Mouse (Mus musculus) ovary, adult 18-20 months (tissue): ENCODE data around the gene Zpbp2.
A peak's percentile ranks its signal among the peaks of the same experiment; 100 is the strongest.

Experiments used
- DNase-seq: peaks from one replicate; pipeline ENCODE4 v3.0.0; 2022; ENCODE audit warnings: low spot score, mixed read lengths

Gene Zpbp2

DNA sequence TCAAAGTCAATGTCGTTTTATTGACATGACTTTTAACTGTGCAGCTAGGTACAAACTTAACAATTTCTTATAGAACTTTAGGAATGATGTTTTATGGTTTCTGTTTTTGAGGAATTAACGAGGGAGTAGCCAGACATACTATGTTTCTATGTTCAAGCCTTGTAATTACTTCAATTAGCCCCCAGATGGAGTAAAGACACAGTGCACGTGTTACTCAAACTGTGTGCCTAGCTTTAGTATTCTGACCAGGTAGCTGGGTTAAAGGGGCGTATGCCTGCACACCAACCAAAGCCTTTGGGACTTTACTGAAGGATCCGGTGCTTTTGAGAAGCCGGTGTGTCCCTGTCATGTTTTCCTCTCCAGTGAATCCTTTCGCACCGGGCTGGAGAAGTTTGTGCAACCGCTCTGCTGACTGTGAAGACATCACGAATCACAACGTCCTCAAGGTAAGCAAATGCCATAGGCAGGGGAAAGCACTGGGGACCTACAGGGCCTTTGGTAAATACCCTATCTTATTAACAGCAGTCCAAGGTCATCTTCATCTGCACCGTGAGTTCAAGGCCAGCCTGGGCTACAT, 4.3 kb downstream of the Zpbp2 start:
- no peak for DNase-seq

DNA sequence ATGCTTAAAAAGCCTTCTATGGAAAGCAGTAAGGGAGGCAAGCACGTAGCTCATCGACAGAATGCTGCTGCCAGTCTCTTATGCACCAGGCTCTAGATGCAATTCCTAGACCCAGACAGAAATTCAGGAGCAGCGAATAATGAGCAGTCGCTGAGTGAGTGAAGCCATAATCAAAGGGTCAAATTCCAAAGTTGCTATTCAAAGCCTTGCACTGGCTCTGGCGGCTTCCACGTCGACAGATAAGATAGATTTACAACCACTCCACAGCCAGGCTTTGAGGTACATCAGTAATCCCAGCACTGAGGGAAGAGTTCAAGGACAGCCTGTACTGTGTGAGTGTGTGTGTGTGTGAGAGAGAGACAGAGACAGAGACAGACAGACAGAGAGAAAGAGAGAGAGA, 10.0 kb downstream of the Zpbp2 start:
- DNase-seq: no peak

DNA sequence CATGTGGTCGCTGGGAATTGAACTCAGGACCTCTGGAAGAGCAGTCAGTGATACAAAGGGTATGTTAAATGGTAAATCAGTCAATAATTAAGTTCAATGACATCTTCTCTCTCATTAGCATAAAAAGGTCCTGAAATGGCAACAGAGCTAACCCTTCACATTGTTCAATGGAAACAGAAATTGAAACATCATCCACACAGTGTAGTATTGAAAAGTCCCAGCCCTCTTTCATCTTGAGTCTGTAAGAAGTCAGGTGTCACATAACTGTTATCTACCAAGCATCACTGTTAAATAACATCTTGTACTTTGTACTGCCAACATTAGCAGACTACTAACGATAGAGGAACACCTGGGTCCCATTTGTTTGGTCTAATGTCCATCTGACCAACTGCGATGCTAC, 12.1 kb downstream of the Zpbp2 start:
- no peak for DNase-seq

DNA sequence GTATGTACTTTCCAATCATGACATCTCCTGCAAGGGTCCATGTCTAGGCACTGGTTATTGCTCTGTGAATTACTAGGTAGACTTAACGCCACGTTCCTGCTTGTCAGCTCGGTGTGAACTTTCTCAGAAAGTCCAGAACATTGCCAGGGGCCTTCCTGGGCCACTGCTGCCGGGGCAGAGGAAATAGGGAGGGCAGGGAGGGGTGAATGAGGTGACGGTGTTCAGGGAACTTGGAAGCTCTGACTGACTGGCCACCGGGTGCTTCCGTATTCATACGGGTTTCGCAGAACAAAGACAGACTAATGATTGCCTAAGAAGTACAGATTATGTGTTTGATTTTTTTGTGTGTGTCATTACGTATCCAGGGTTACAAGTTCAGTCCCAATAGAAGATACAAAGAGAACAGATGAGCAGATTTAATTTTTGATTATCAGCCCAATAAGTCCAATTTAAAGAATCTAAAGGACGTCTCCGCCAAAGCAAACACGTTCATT, 13.1 kb downstream of the Zpbp2 start:
- DNase-seq: no peak

DNA sequence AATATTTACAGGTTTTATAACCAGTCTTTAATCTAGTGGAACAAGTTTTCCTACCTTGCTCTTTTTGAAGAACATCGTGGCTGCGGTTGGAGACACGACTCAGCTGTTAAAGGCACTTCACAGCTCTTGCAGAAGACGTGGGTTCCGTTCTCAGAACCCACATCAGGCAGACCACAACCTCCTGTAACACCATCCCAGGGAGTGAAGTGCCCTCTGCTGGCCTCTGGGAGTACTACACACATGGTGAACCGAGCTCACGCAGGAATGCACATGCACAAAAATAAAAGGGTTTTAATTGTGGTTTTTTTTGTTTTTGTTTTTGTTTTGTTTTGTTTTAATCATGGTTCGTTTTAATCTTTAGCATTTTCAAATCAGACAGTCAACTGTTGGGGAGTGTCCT, 17.4 kb downstream of the Zpbp2 start:
- no peak for DNase-seq

DNA sequence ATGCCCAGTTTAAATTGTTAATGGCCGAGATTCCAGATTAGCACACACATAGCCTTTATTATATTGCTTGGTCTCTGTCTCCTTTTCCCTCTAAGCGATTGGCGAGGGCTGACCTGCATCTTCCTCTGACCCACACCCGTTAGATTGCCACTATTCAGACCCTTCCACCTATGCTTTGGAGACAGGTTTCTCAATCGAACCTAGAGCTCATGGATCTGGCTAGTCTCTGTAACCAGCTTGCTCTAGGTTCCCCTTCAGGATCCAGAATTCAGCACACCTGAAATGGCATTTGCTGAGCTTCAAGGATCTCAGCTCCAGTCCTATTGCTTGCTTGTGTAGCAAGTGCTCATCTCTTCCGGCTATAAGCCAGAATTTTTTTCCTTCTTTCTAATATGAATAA, 18.6 kb downstream of the Zpbp2 start:
- DNase-seq: no peak

DNA sequence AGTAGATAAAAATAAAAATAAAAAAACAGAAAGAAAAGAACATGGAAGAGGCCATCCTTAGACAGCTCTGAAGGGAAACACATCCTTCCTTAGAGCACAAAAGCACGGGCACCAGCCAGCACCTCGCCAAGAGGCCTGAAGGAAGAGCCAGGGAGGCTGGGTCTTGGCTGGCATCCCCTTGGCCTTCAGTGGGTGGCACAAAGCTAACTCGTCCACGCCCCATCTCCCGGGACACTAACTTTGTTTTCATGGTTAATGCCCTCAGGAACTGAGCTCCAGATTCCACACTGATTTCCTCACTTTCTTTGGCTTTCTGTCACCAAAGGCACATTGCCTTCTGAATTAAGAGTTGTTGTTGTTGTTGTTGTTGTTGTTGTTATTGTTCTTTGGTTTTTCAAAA, 26.9 kb downstream of the Zpbp2 start:
- peak; percentile 33 for DNase-seq

DNA sequence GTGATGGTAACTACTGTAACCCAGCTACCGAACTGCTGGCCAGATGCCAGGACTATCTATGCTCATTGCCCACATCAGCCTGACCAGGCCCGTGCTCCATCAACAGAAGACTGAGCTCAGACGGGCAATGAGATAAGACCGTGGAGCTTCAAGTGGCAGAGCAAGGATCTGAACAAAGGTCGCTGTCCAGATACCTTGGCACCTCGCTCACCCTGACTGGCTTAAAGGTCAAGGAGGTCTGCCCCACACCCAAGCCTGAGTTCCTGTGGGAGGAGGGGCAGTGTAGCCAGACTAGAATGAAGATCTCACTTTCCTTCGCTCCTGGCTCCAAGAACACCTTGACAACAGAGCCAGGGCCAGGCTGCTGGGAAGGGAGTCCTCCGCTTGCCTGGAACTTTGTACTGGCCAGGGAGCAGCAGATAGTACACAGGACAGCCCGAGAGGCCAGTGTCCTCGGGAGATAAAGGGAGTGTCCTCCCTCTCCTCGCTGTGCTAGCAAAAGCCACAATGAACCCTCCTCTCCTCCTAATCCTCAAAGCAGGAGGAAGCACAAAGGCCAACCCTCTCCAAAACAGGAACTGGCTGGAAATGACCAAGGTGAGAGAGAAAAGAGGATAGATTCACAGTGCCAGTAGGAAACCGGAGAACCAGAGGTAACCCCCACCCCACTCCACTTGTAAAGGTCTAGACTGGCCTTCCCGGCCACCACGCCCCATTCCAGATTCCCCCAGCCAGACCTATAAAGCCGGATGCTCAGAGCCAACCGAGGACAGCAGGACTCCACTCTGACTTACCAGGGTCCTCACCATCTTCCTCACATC, 29.6 kb downstream of the Zpbp2 start:
- DNase-seq: peak; percentile 26

DNA sequence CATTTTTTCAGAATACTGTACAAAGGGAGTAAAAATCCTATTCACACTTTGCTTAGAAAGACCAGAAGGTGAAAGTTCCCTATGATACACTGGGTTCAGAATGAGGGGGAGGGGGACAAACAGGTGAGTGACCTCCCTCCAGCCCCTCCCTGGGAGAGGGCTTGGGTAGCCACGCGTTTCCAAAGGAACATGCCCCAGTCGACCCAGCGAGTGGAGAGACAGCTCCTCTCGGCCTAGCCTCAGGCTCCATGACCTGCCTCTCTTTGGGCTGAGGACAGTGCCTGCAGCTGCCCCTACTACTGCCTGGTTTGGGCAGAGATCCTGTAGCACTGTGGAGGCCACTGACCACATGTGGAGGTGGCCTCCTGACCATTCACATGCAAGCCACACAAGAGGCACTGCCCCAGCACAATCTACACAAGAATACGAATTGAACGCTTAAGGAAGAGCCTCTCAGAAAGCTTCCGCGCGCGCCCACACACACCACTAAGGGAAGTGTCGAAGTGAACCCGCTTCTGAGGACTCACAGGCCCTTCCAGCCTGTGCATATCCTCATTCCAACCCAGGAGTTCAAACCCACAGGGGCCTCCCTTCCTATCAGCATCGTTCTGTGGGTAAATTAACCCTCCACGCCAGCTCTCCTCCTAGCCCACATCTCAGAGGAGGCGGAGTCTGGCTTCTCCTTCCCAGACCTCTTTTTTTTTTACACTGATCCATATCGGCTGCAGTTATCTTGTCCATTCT, 30.6 kb downstream of the Zpbp2 start:
- DNase-seq: no peak

DNA sequence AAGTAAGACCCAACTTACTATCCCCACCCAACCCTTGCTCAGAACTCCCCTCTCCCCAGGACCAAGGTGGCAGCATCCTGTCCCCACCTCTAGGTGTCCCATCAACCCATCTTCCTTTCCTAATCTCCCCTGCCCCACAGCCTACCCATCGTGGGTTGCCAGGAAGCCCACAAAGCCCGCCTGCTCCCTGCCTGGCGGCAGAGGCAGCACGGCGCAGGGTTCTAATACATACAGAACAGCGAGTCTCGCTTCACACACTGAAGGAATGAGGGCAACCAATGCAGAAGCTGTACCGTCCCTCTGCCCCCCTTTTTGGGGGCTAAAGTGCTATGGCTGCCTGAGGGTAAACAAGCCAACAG, 31.1 kb downstream of the Zpbp2 start:
- DNase-seq: no peak

DNA sequence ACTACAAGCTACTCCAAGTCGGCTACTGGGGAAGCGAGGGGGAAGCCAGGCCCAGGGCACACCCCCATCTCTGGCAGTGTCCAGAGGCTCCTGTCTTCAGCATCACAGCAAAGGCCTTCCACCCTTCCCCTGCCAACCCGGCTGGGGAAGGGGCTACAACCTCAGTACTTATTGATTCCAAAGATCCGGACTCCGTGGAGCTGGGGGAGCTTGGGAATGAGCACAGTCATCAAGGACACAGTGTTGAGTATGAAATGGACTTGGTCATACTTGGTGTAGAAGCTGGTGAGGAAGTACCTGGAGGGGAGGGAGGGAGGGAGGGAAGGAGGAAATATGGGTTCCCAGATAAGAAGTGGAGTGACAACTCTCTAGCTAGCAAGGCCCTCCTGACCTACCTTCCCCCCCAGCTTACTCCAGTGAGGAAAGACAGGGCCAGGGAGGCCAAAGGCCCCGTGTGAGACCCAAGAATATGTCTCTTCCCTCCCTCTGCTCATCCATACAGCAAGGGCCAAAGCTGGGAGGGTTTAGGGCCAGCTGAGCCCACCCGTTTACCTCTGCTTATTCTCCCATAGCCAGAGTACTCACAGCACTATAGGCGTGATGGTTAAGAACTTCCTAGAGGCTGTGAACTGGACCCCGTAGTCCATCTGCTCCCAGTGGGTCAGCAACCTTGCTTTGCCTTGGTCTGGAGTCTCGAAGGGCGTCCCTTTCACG, 31.8 kb downstream of the Zpbp2 start:
- no peak for DNase-seq

DNA sequence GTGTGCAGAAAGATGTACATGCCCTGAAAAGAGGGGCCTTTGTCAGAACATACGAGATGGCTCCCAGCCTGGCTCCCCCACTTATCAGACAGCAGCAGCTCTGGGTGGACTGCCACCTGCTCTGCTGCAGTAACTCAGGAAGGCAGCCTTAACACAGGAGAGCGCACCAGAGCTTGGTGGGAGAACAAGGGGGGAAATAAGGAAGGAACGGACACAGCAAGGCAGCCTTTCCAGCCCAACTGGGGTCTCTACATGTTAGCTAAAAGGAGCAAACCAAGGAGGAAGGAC, 32.3 kb downstream of the Zpbp2 start:
- DNase-seq: no peak

DNA sequence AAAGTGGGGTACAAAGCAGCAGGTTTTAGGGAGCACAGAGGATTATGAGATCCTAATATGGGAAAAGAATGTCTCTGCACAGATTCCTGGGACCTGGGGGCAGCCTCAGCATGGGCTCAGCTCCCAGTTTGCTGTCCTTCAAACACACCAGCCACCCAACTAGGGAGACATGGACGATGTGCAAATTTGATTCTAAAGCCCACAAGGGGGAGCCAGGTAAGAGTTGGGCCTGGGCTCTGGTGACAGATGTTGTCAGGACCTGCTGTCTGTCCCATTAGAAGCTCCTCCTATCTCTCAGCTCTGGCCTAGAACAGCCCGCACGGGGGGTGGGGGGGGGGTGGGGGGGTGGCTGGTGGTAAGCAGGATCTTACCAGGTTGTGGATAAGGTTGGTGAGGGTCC, 32.7 kb downstream of the Zpbp2 start:
- no peak for DNase-seq

DNA sequence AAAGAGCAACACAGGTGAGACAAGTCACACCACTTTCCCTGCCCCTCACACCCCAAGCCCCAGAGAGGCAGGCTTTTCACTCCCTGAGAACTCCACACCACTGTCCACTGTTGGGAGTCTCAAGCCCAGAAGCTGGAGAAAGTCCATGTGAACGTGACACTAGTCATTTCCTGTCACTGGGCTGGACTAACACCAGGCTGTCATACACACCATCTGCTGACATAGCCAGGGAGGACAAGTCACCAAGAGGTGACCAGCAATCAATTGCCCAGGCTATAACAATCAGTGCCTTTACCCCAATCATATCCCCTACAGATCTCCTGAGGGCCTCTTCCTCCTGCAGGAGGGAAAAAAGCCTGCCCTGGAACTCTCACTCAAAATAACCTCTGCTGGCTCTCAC, 33.2 kb downstream of the Zpbp2 start:
- DNase-seq: no peak

DNA sequence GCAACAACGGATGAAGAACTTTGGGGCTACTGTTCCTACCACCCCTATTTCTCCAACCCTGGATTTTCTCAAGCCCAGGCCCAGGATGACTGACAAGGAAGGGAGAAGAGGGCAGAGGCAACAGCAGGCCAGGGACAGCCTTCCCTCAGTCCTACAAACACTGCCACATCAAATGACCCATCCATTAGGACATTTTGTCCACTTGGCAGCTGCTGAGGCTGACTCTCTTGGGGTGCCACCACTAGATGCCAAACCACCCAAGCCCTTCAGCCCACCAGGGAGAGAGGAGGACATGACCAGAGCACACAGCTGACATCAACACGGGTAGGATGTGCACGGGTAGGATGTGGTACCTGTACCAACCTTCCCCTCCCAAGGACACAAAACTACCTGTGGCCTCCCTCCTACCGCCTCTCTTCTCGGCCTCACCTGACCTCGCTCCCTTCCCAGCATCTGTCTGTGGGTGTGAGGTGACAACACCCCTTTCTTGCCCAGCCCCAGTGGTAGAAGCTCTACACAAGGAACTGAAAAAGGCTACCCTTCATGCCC, 33.8 kb downstream of the Zpbp2 start:
- DNase-seq: no peak

DNA sequence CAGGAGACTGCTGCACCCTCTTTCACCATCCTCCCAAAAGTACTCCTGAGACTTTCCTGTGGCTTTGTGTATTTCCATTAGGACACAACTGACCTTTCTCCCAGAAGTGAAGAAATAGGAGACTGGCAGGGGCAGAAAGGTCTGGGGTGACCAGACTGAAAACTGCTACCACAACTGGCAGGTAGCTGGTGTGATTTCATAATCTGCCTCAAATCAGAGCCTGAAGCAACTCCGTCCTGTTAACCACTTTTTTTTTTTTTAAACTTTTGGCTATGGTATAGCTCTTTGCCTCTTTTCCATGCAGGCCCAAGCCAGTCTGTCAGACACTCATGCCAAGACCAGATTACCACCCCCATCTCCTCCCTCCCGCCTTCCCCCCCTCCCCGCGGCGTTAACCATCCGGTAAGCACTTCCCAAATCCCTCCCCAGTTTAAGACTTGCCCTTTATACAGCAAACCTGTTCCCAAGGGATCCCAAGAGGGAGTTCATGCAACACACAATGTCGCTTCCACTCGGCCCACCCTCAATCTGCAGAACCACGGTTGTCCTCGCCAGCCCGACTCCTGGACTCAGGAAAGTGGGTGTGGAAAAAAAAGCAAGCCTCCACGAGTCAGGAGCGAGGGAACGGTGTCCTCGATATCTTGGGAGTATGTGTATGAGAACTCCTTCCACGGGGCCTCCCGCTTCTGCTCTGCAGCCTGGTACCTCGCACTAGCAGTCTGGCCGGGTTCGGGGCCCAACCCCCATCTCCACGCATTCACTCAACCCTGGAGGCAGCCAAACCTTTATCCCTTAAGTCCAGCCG, 35.4 kb downstream of the Zpbp2 start:
- no peak for DNase-seq

DNA sequence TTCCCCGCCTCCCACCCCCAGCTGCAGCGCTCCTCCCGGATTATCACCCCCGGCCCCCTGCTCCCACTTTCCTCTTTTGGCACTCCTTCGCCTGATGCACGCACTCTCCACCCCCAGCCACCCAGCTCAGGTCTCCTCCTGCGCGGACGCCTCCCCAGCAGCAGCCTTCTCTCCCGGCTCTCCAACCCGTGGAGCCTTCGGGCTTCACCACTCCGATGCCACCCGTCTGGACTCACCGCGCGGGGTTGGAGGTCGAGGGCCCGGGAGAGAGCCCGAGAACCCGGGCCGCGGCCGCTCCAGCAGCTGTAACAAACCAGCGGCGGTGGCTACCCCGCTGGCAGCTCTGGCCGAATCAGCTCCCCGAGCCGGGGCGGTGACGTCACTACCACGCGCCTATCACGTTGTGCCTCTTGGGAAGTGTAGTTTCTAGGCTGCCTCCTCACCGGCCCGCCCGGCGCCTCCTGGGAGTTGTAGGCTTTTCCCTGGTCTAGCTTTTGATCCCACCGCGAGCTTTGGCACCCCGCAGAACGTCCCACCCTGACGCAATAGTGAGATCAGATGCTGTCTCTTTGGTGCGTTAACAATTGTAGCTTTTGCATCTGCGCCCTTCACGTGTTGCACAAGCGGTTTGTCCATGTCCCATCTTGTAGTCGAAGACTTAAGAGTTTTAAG, 36.1 kb downstream of the Zpbp2 start, which contains the start of gene Ormdl3:
Gene Ormdl3, minus strand, starts transcription at position 477 of the 672 bp plus-strand sequence.
- peak; percentile 97 for DNase-seq

DNA sequence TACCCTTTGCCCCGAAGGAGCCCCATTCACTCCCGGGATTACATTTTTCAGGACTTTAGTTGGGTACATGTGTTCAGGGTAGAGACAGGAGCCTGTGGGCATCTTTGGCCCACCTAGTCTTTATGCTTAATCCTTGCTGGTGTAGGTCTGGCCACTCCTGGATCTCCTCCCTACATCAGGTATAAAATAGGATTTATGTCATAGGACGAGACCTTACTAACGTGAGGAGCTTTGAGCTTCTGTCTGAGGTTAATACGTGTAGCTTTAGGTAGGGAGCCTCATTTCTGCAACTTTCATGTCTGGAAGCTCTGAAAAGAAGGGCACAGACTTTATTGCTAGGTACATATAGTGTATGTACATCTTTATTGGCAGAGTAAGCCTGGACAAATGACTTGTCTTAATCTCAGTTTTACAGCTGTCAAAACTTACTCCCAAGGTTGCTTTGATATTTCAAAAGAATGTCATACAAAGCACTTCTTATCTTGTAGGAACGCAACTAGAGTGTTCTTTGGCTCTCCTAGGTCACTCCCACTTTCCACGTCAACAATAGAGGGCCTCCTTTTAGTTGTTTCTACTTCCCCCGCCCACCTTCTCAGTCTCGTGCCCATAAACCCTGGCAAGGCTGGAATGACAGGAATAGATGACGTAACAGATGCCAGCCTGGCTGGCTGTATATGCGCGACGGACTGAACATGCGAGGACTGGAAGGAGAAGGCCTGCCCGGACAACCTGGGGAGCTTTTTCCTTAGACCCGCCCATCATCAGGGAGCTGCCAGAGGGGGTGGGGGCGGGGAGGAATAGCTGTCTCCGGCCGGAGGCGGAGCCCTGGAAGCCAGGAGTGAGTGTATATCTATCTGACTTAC, 37.0 kb downstream of the Zpbp2 start:
- DNase-seq: peak; percentile 80

DNA sequence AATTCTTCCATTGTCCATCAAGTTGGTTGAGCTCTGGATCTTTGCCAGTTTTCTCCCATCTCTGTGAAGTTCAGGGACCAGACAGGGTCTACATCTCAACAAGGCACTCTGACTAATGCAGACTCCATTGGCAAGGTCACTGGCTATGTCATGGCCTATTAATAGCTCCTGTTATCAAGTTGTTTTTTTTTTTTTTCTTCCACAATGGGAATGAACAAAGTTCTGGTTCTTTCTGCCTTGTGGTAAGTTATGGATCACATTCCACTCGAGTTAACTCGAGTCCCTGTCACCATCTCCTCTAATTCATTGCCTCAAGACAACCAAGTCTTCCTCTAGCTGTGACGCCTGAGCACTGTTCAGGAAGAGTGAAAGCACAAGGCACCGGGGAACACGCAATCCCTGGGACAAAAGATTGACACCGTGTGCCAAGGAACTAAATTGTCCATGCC, 38.0 kb downstream of the Zpbp2 start:
- DNase-seq: peak; percentile 59

DNA sequence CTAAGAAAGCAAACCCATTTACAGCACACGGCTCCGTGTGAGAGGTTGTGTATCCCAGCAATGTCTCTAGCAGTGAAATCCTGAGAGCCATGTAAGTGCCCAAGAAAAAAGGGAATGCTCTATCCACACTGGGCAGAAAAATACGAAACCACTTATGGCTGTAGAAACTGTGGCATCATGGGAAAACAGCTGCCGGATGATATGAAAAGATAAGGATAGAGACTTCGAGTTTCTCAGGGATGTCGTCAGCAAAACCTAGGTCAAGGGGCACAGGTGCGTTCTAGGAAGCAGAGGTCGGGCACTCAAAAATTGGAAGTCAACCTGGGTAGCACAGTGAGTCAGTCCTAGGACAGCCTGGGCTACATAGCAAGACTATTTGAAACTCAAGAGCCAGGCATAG, 38.4 kb downstream of the Zpbp2 start:
- no peak for DNase-seq
